Mouse (Mus musculus) CH12.LX (cell line): ENCODE results near the gene Aqr. TPM values are rescaled to one million over a fixed set of nuclear protein-coding genes. Genes with fewer than 3 reads are reported as not detected.

ENCODE experiments used
- DNase-seq: peaks from one replicate; pipeline ENCODE4 v3.0.0-alpha.2; 2013; ENCODE audit errors: extremely low read depth
- H3K27ac ChIP-seq: 2 replicates; pipeline ENCODE4 v1.5.1; 2012; ENCODE audit warnings: low read depth, mild to moderate bottlenecking, control low read depth, moderate library complexity; ENCODE audit not compliant: insufficient read depth
- H3K27me3 ChIP-seq: replicated peaks from 2 replicates; pipeline ENCODE3; 2012; ENCODE audit warnings: inconsistent platforms
- H3K36me3 ChIP-seq, 2 experiments: replicated peaks in 1 of 2; 2 replicates each; pipeline versions ENCODE3 to v1.6.1; 2012; ENCODE audit warnings: inconsistent platforms in 1 of 2, low read length in 1 of 2, mild to moderate bottlenecking in 1 of 2, mixed read lengths in 1 of 2, moderate library complexity in 1 of 2; ENCODE audit not compliant: control insufficient read depth in 1 of 2, insufficient read depth in 1 of 2
- H3K4me1 ChIP-seq, 2 experiments: 2 replicates each; pipeline ENCODE4 v1.6.1; 2012; ENCODE audit warnings: inconsistent platforms in 1 of 2, moderate library complexity in 1 of 2; ENCODE audit not compliant: insufficient read depth in 2 of 2, control insufficient read depth in 1 of 2
- H3K4me2 ChIP-seq: 2 replicates; pipeline ENCODE4 v1.6.1; 2012; ENCODE audit warnings: low read depth, mild to moderate bottlenecking, control low read depth; ENCODE audit not compliant: poor library complexity, insufficient read depth, severe bottlenecking
- H3K4me3 ChIP-seq, 3 experiments: fragments of 150-350 bp in 1 of 3; sonication (generic) in 1 of 3; replicated peaks in 1 of 3; 2 replicates each; pipeline versions ENCODE3 to v1.5.1; 2011 to 2012; ENCODE audit warnings: low read depth in 2 of 3, low read length in 2 of 3, mild to moderate bottlenecking in 2 of 3, moderate library complexity in 2 of 3, control low read depth in 1 of 3, improper control_type of control experiment in 1 of 3, inconsistent platforms in 1 of 3, mixed read lengths in 1 of 3; ENCODE audit not compliant: poor library complexity in 1 of 3
- H3K79me2 ChIP-seq: replicated peaks from 2 replicates; pipeline ENCODE4 v1.6.1; 2012; ENCODE audit warnings: mild to moderate bottlenecking, moderate library complexity; ENCODE audit not compliant: control insufficient read depth, poor library complexity, insufficient read depth, severe bottlenecking; ENCODE audit errors: extremely low read depth
- H3K9ac ChIP-seq: 2 replicates; pipeline ENCODE4 v1.6.1; 2012; ENCODE audit warnings: low read depth, mild to moderate bottlenecking, control low read depth, moderate library complexity; ENCODE audit not compliant: insufficient read depth
- H3K9me3 ChIP-seq: replicated peaks from 2 replicates; pipeline ENCODE3; 2012; ENCODE audit warnings: low read length, inconsistent platforms, mixed read lengths
- BHLHE40 ChIP-seq: IDR thresholded peaks from 2 replicates; pipeline ENCODE4 v1.6.1; 2011; ENCODE audit warnings: mild to moderate bottlenecking, low read depth, low read length, improper control_type of control experiment
- E2F4 ChIP-seq: IDR thresholded peaks from 2 replicates; pipeline ENCODE4 v1.6.1; 2011; ENCODE audit warnings: low read depth, low read length, improper control_type of control experiment; ENCODE audit not compliant: insufficient replicate concordance
- ELF1 ChIP-seq: IDR thresholded peaks from 2 replicates; pipeline ENCODE4 v1.6.1; 2014; ENCODE audit warnings: low read depth, mild to moderate bottlenecking, inconsistent platforms, low read length, improper control_type of control experiment
- EP300 ChIP-seq: IDR thresholded peaks from 2 replicates; pipeline ENCODE4 v1.6.1; 2011; ENCODE audit warnings: low read length, improper control_type of control experiment
- GABPA ChIP-seq: IDR thresholded peaks from 2 replicates; pipeline ENCODE4 v1.6.1; 2012; ENCODE audit warnings: low read depth, low read length, improper control_type of control experiment, inconsistent platforms; ENCODE audit not compliant: insufficient replicate concordance
- HCFC1 ChIP-seq: IDR thresholded peaks from 2 replicates; pipeline ENCODE4 v1.6.1; 2012; ENCODE audit warnings: low read depth, mild to moderate bottlenecking, inconsistent platforms, low read length, improper control_type of control experiment
- JUND ChIP-seq: conservative IDR thresholded peaks from 2 replicates; pipeline ENCODE4 v1.6.1; 2011; ENCODE audit warnings: low read depth, low read length, improper control_type of control experiment
- KAT2A ChIP-seq: IDR thresholded peaks from 2 replicates; pipeline ENCODE4 v1.6.1; 2012; ENCODE audit warnings: low read length, improper control_type of control experiment, inconsistent platforms; ENCODE audit not compliant: insufficient replicate concordance
- MAX ChIP-seq: IDR thresholded peaks from 2 replicates; pipeline ENCODE4 v1.6.1; 2011; ENCODE audit warnings: low read length, improper control_type of control experiment
- MEF2A ChIP-seq: IDR thresholded peaks from 2 replicates; pipeline ENCODE4 v1.6.1; 2014; ENCODE audit warnings: low read depth, mild to moderate bottlenecking, inconsistent platforms, low read length, improper control_type of control experiment, borderline replicate concordance
- POLR2A ChIP-seq: IDR thresholded peaks from 2 replicates; pipeline ENCODE4 v1.6.1; 2011; ENCODE audit warnings: low read depth, mild to moderate bottlenecking, improper control_type of control experiment, low read length
- SMC3 ChIP-seq: IDR thresholded peaks from 2 replicates; pipeline ENCODE4 v1.6.1; 2011; ENCODE audit warnings: low read depth, low read length, improper control_type of control experiment
- TCF12 ChIP-seq: IDR thresholded peaks from 2 replicates; pipeline ENCODE4 v1.6.1; 2014; ENCODE audit warnings: low read depth, mild to moderate bottlenecking, inconsistent platforms, low read length, improper control_type of control experiment
- USF1 ChIP-seq: IDR thresholded peaks from 2 replicates; pipeline ENCODE4 v1.6.1; 2014; ENCODE audit warnings: low read depth, mild to moderate bottlenecking, inconsistent platforms, low read length, improper control_type of control experiment
- ZC3H11A ChIP-seq: IDR thresholded peaks from 2 replicates; pipeline ENCODE4 v1.6.1; 2012; ENCODE audit warnings: low read depth, mild to moderate bottlenecking, inconsistent platforms, low read length, improper control_type of control experiment
- dilution Hi-C: fragments of 300-500 bp; cut with MboI; formaldehyde crosslinking; loops from 2 replicates; pipeline ENCODE4 v1.14.3; 2020; ENCODE audit warnings: low sequenced_read_pairs; ENCODE audit not compliant: extremely low pct_unique_long_range_greater_than_20kb, extremely low pct_ligation_motif_present
- in situ Hi-C: fragments of 300-500 bp; cut with MboI; formaldehyde crosslinking; loops from 3 replicates; pipeline ENCODE4 v1.14.3; 2019; ENCODE audit warnings: low sequenced_read_pairs, low pct_ligation_motif_present, low pct_unique_long_range_greater_than_20kb, mixed read lengths
- polyA plus RNA-seq: library from polyadenylated mRNA; unstranded; fragments of >175 nt; gene quantifications from 2 replicates; pipeline ENCODE4 v1.2.1, GENCODE M21; 2012; ENCODE audit warnings: low read depth; ENCODE audit not compliant: insufficient read length
- total RNA-seq, 2 experiments: library from RNA; depleted of rRNA; stranded (reverse); fragments of 300-350 nt in 1 of 2; fragments of >200 nt in 1 of 2; gene quantifications; 2 replicates each; pipeline ENCODE4 v1.2.3; 2012 to 2014

The Aqr gene
- total and polyA plus RNA-seq, 3 experiments, result 37.1 to 64.1 (median 44.0) TPM

- in situ Hi-C loops (no loop called here), dilution Hi-C loops (no loop called here)
- Histone ChIP-seq H3K9ac (no peak overlapping the region), H3K27ac (no peak overlapping the region), H3K4me3 (no peak overlapping the region), H3K4me2 (peak overlapping the region; percentile 29; the same call in 1 of the 2 replicates), H3K27me3 (peaks cover 7% of the 10 kb centered on the region), H3K4me1 (peaks cover 0 to 2% of the 10 kb centered on the region in 2 experiments; a peak in 2 of 4 replicates), H3K36me3 (no peaks in the 10 kb centered on the region), H3K9me3 (no peaks in the 10 kb centered on the region), H3K79me2 (peaks cover 8% of the 10 kb centered on the region)
- no peak for TF ChIP-seq TCF12
- TF ChIP-seq EP300, result no peak
- no peak for TF ChIP-seq USF1
- TF ChIP-seq SMC3, result no peak
- no peak for DNase-seq
These were observed 18.2 kb upstream of the Aqr start for GRCm38 (mm10) chr2:114205036-114205435.

DNA sequence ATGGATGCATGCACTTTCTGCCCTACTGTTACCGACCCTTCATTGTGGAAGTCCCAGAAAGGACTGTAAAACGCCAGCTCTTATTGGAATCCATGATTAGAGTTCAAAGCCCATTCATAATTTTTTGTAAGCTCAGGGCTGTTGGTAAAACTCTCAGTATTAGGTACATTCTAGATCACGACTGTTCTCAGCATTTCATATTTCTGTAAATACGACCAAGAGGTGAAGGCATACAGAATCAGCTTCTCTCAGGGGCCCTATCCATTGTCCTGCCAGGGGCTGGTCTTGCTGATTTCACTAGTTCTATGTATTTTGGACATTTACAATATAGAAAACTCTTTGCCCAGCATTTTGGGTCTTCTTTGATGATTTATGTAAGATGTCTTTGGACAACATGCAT lies 14.8 kb upstream of the Aqr start:
- Histone ChIP-seq H3K27ac (no peak overlapping the region), H3K36me3 (peaks cover 7 to 11% of the 10 kb centered on the region in 2 experiments), H3K9me3 (no peaks in the 10 kb centered on the region)
- TF ChIP-seq POLR2A (no peak), JUND (no peak), BHLHE40 (no peak), HCFC1 (no peak), E2F4 (no peak), ZC3H11A (no peak), GABPA (no peak), KAT2A (no peak), MEF2A (no peak), ELF1 (no peak), MAX (no peak)
- TF ChIP-seq, all 38 proteins: peak for 0
- in situ Hi-C loops (no loop called here), dilution Hi-C loops (no loop called here)
- no peak for DNase-seq
- Histone ChIP-seq H3K9ac (no peak overlapping the region), H3K4me3 (peak overlapping the region in 2 of 3 experiments; percentile 69 to 87), H3K4me2 (peak overlapping the region; percentile 59; the same call in 1 of the 2 replicates), H3K4me1 (peaks cover 0 to 16% of the 10 kb centered on the region in 2 experiments; a peak in 2 of 4 replicates), H3K79me2 (peaks cover 26% of the 10 kb centered on the region), H3K27me3 (peaks cover 6% of the 10 kb centered on the region)
